Comparison of ENCODE assay signal across 16 mouse cellular contexts in the genomic region with DNA sequence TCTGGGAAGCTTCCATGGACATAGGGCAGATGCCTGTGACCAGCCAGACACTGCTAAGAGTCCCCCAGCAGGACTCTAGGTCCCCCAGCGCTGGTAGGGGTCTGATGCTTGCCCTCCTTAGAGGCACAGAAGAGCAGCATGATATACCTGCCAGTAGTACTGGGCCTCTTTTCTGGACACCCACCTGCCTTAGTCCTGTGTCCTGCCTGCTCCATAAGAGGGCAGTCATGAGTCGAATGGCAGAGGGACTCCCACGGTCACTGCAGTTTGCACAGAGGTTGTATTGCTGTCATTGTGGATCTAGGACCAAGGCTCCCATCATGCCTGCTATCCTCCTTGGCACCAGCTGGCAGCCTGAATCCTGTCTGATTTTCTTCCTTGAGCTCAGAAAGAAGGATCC. TPM values are rescaled to one million over a fixed set of nuclear protein-coding genes. Genes with fewer than 3 reads are reported as not detected.
A peak's percentile ranks its signal among the peaks of the same experiment; 100 is the strongest.
DNase-seq lines count a peak whose midpoint lies in the region; ATAC-seq and TF ChIP-seq lines count a peak whose summit lies in the region.
"Had no signal": no experiment of that assay in that cellular context is flagged by ENCODE, and none has a peak within 500 bp of the region (broad histone marks: within the 10 kb centered on the region; RNA-seq: fewer than 3 reads in every experiment).

No protein-coding gene starts in this region.

- no peaks in the 10 kb centered on the region for H3K9me3 ChIP-seq in forebrain, postnatal 0 days (ENCODE audit: low read length)
- no peaks in the 10 kb centered on the region for H3K9me3 ChIP-seq in forebrain, embryonic 16.5 days (ENCODE audit: control insufficient read depth, low read length)
- H3K9me3 ChIP-seq in liver, embryonic 16.5 days (replicated peaks; ENCODE audit: control insufficient read depth, low read length): no peaks in the 10 kb centered on the region
- peaks cover 8% of the 10 kb centered on the region for H3K9me3 ChIP-seq in E14TG2a.4 (ENCODE audit: low read length)
- H3K9me3 ChIP-seq in liver, postnatal 0 days (ENCODE audit: low read length): no peaks in the 10 kb centered on the region
- H3K9me3 ChIP-seq: forebrain, embryonic 13.5 days; midbrain, embryonic 13.5 days; neural tube, embryonic 13.5 days had no signal

- DNase-seq in forebrain, postnatal 0 days: no peak
- DNase-seq in liver: no peak
- DNase-seq in liver, postnatal 0 days: no peak
- DNase-seq in ovary, postnatal 14 days (ENCODE audit: low spot score): no peak
- DNase-seq in thymus, postnatal 14 days: no peak
- DNase-seq: adrenal gland, postnatal 25 days; cerebellum, adult 8-10 months; heart, postnatal 4 days; kidney, adult 11 months; right cerebral cortex, adult 18-20 months had no signal

- peak; percentile 40; the same call in 1 of the 2 replicates for TF ChIP-seq CTCF in forebrain, postnatal 0 days (IDR thresholded peaks at IDR 0.05; ENCODE audit: low read depth)
- TF ChIP-seq CTCF in E14TG2a.4 (conservative IDR thresholded peaks at IDR 0.05; ENCODE audit: low read length): peak; percentile 14
- TF ChIP-seq CTCF in liver, postnatal 0 days (IDR thresholded peaks at IDR 0.05; ENCODE audit: low read depth): peak; percentile 69

- TF ChIP-seq EP300 in liver, postnatal 0 days (IDR thresholded peaks at IDR 0.05; ENCODE audit: low read depth): no peak

- peaks cover 22% of the 10 kb centered on the region for H3K36me3 ChIP-seq in forebrain, postnatal 0 days (ENCODE audit: insufficient read depth)
- peaks cover 7% of the 10 kb centered on the region for H3K36me3 ChIP-seq in forebrain, embryonic 16.5 days (ENCODE audit: control insufficient read depth, insufficient read depth)
- H3K36me3 ChIP-seq in liver, embryonic 16.5 days (ENCODE audit: control insufficient read depth, insufficient read depth): peaks cover 13% of the 10 kb centered on the region
- H3K36me3 ChIP-seq in E14TG2a.4 (ENCODE audit: insufficient read depth, low read length): peaks cover 41% of the 10 kb centered on the region
- peaks cover 42% of the 10 kb centered on the region for H3K36me3 ChIP-seq in liver, postnatal 0 days (replicated peaks; ENCODE audit: insufficient read depth, low read length)

- no peak for ATAC-seq in forebrain, postnatal 0 days
- no peak for ATAC-seq in forebrain, embryonic 16.5 days
- ATAC-seq in liver, embryonic 16.5 days (ENCODE audit: low read depth): peak; percentile 10; the same call in 1 of the 2 replicates
- no peak for ATAC-seq in liver, postnatal 0 days
- ATAC-seq: forebrain, embryonic 13.5 days; midbrain, embryonic 13.5 days had no signal

- H3K9ac ChIP-seq in forebrain, postnatal 0 days: no peak overlapping the region
- H3K9ac ChIP-seq in forebrain, embryonic 16.5 days (replicated peaks; ENCODE audit: low read depth, low read length): no peak overlapping the region
- no peak overlapping the region for H3K9ac ChIP-seq in liver, embryonic 16.5 days (ENCODE audit: low read depth, low read length)
- no peak overlapping the region for H3K9ac ChIP-seq in liver, postnatal 0 days (replicated peaks)
- H3K9ac ChIP-seq: forebrain, embryonic 13.5 days; midbrain, embryonic 13.5 days; neural tube, embryonic 13.5 days had no signal

- H3K4me1 ChIP-seq in forebrain, postnatal 0 days (ENCODE audit: insufficient read depth): no peaks in the 10 kb centered on the region
- no peaks in the 10 kb centered on the region for H3K4me1 ChIP-seq in forebrain, embryonic 16.5 days (replicated peaks; ENCODE audit: control insufficient read depth, insufficient read depth, low read length)
- peaks cover 2% of the 10 kb centered on the region for H3K4me1 ChIP-seq in liver, embryonic 16.5 days (ENCODE audit: control insufficient read depth, low read depth, low read length)
- peaks cover 21% of the 10 kb centered on the region for H3K4me1 ChIP-seq in E14TG2a.4 (replicated peaks; ENCODE audit: low read depth, low read length)
- 0 out of 2 replicates have a peak, but pooled peaks cover 12% of the 10 kb centered on the region for H3K4me1 ChIP-seq in liver, postnatal 0 days (ENCODE audit: insufficient read depth)
- H3K4me1 ChIP-seq: forebrain, embryonic 13.5 days; midbrain, embryonic 13.5 days had no signal

- no peak overlapping the region for H3K27ac ChIP-seq in forebrain, postnatal 0 days (ENCODE audit: low read depth, low read length)
- H3K27ac ChIP-seq in forebrain, embryonic 16.5 days (ENCODE audit: low read length): no peak overlapping the region
- H3K27ac ChIP-seq in liver, embryonic 16.5 days (ENCODE audit: low read length): no peak overlapping the region
- H3K27ac ChIP-seq in liver, postnatal 0 days (ENCODE audit: low read depth): no peak overlapping the region
- H3K27ac ChIP-seq: forebrain, embryonic 13.5 days; midbrain, embryonic 13.5 days had no signal

- 72% methylated on average over 3 of the region's 3 CpGs for WGBS in forebrain, postnatal 0 days
- 79% methylated on average over 3 of the region's 3 CpGs for WGBS in forebrain, embryonic 16.5 days
- WGBS in liver, embryonic 16.5 days (ENCODE audit: insufficient replicate concordance): 62% methylated on average over 3 of the region's 3 CpGs
- 59% methylated on average over 3 of the region's 3 CpGs for WGBS in liver, postnatal 0 days (ENCODE audit: insufficient replicate concordance)

- H3K4me2 ChIP-seq in forebrain, postnatal 0 days (ENCODE audit: low read depth): no peak overlapping the region
- no peak overlapping the region for H3K4me2 ChIP-seq in forebrain, embryonic 16.5 days (ENCODE audit: low read length)
- no peak overlapping the region for H3K4me2 ChIP-seq in liver, embryonic 16.5 days (ENCODE audit: low read depth, low read length)
- H3K4me2 ChIP-seq in liver, postnatal 0 days (ENCODE audit: low read depth, low read length): no peak overlapping the region
- H3K4me2 ChIP-seq: forebrain, embryonic 13.5 days; midbrain, embryonic 13.5 days; neural tube, embryonic 13.5 days had no signal

- no peaks in the 10 kb centered on the region for H3K27me3 ChIP-seq in forebrain, postnatal 0 days (ENCODE audit: insufficient read depth, low read length)
- H3K27me3 ChIP-seq in forebrain, embryonic 16.5 days (replicated peaks; ENCODE audit: control insufficient read depth, insufficient read depth, low read length): no peaks in the 10 kb centered on the region
- H3K27me3 ChIP-seq in liver, embryonic 16.5 days (ENCODE audit: control insufficient read depth, insufficient read depth, low read depth, low read length): no peaks in the 10 kb centered on the region
- H3K27me3 ChIP-seq in E14TG2a.4 (ENCODE audit: insufficient read depth, low read length): no peaks in the 10 kb centered on the region
- no peaks in the 10 kb centered on the region for H3K27me3 ChIP-seq in liver, postnatal 0 days (ENCODE audit: insufficient read depth, low read length)
- H3K27me3 ChIP-seq: forebrain, embryonic 13.5 days; midbrain, embryonic 13.5 days; neural tube, embryonic 13.5 days had no signal

- no peak overlapping the region for H3K4me3 ChIP-seq in forebrain, postnatal 0 days (ENCODE audit: low read depth, low read length)
- H3K4me3 ChIP-seq in forebrain, embryonic 16.5 days (replicated peaks; ENCODE audit: low read length): no peak overlapping the region
- no peak overlapping the region for H3K4me3 ChIP-seq in liver, embryonic 16.5 days (ENCODE audit: low read depth, low read length)
- no peak overlapping the region for H3K4me3 ChIP-seq in E14TG2a.4 (replicated peaks; ENCODE audit: low read length)
- no peak overlapping the region for H3K4me3 ChIP-seq in liver, postnatal 0 days (ENCODE audit: low read depth, low read length)
- H3K4me3 ChIP-seq: forebrain, embryonic 13.5 days; midbrain, embryonic 13.5 days; neural tube, embryonic 13.5 days had no signal

RNA-seq across cellular contexts. Expression of gene Klhl25, which starts 25.1 kb away (rescaled TPM):
- 37.0 and 41.2 TPM in 2 replicates for total RNA-seq in forebrain, postnatal 0 days (2014; rRNA removed)
- polyA plus RNA-seq in forebrain, postnatal 0 days (2015; fragmentation: Nextera tagmentation; extraction: Ambion mirVana): 16.6 and 18.5 TPM in 2 replicates
- polyA plus RNA-seq in forebrain, embryonic 16.5 days (2015; fragmentation: Nextera tagmentation; extraction: Ambion mirVana): 43.7 and 52.9 TPM in 2 replicates
- 19.4 and 22.5 TPM in 2 replicates for polyA plus RNA-seq in liver, embryonic 16.5 days (2015; fragmentation: Nextera tagmentation; extraction: Ambion mirVana)
- polyA plus RNA-seq in liver, postnatal 0 days (2015; fragmentation: Nextera tagmentation; extraction: Ambion mirVana): 13.0 and 13.5 TPM in 2 replicates

Comparison
In these comparisons a context has a peak if more than half of its experiments do, and no peak if none do; other contexts are left out.
1. CTCF ChIP-seq: peak in every context shown above with its lines; median percentile 69 in liver, postnatal 0 days; 40 in forebrain, postnatal 0 days; 14 in E14TG2a.4.